30 mouse cellular contexts compared by ENCODE assay signal in genomic region chr3:116631459-116631858, GRCm38 (mm10). TPM values are rescaled to one million over a fixed set of nuclear protein-coding genes. Genes with fewer than 3 reads are reported as not detected.
A peak's percentile ranks its signal among the peaks of the same experiment; 100 is the strongest.
DNase-seq lines count a peak whose midpoint lies in the region; ATAC-seq and TF ChIP-seq lines count a peak whose summit lies in the region.
"Had no signal": no experiment of that assay in that cellular context is flagged by ENCODE, and none has a peak within 500 bp of the region (broad histone marks: within the 10 kb centered on the region; RNA-seq: fewer than 3 reads in every experiment).

No protein-coding gene starts in this region.

- peaks cover 55% of the 10 kb centered on the region for H3K36me3 ChIP-seq in forebrain, embryonic 14.5 days (ENCODE audit: control insufficient read depth, insufficient read depth, low read length)
- H3K36me3 ChIP-seq in forebrain, postnatal 0 days (ENCODE audit: insufficient read depth): peaks cover 44% of the 10 kb centered on the region
- peaks cover 17% of the 10 kb centered on the region; the same call in 1 of the 2 replicates for H3K36me3 ChIP-seq in forebrain, embryonic 16.5 days (ENCODE audit: control insufficient read depth, insufficient read depth)
- H3K36me3 ChIP-seq in forebrain, embryonic 10.5 days (replicated peaks): peaks cover 94% of the 10 kb centered on the region
- peaks cover 43% of the 10 kb centered on the region for H3K36me3 ChIP-seq in midbrain, embryonic 12.5 days
- peaks cover 32% of the 10 kb centered on the region for H3K36me3 ChIP-seq in midbrain, postnatal 0 days (ENCODE audit: insufficient read depth, low read length)

- no peak overlapping the region for H3K27ac ChIP-seq in forebrain, embryonic 14.5 days (ENCODE audit: low read depth, low read length)
- no peak overlapping the region for H3K27ac ChIP-seq in forebrain, postnatal 0 days (ENCODE audit: low read depth, low read length)
- 0 out of 2 replicates have a peak overlapping the region, but pooled peaks have one; percentile 38 for H3K27ac ChIP-seq in forebrain, embryonic 16.5 days (ENCODE audit: low read length)
- no peak overlapping the region for H3K27ac ChIP-seq in forebrain, embryonic 10.5 days
- H3K27ac ChIP-seq in midbrain, embryonic 12.5 days (replicated peaks): no peak overlapping the region
- H3K27ac ChIP-seq in midbrain, postnatal 0 days (ENCODE audit: low read depth, low read length): no peak overlapping the region
- H3K27ac ChIP-seq: embryonic facial prominence, embryonic 13.5 days; embryonic facial prominence, embryonic 15.5 days had no signal

- H3K4me3 ChIP-seq in forebrain, embryonic 14.5 days (ENCODE audit: low read depth, low read length): no peak overlapping the region
- no peak overlapping the region for H3K4me3 ChIP-seq in forebrain, postnatal 0 days (ENCODE audit: low read depth, low read length)
- H3K4me3 ChIP-seq in forebrain, embryonic 16.5 days (replicated peaks; ENCODE audit: low read length): no peak overlapping the region
- no peak overlapping the region for H3K4me3 ChIP-seq in forebrain, embryonic 10.5 days
- H3K4me3 ChIP-seq in midbrain, embryonic 12.5 days: no peak overlapping the region
- H3K4me3 ChIP-seq in midbrain, postnatal 0 days (ENCODE audit: low read depth, low read length): no peak overlapping the region
- H3K4me3 ChIP-seq: embryonic facial prominence, embryonic 13.5 days; embryonic facial prominence, embryonic 15.5 days; erythroblast, embryonic 14.5 days had no signal

- no peaks in the 10 kb centered on the region for H3K27me3 ChIP-seq in forebrain, embryonic 14.5 days (replicated peaks; ENCODE audit: control insufficient read depth, insufficient read depth, low read length)
- no peaks in the 10 kb centered on the region for H3K27me3 ChIP-seq in forebrain, postnatal 0 days (ENCODE audit: insufficient read depth, low read length)
- H3K27me3 ChIP-seq in forebrain, embryonic 16.5 days (replicated peaks; ENCODE audit: control insufficient read depth, insufficient read depth, low read length): no peaks in the 10 kb centered on the region
- no peaks in the 10 kb centered on the region for H3K27me3 ChIP-seq in forebrain, embryonic 10.5 days (ENCODE audit: poor library complexity, severe bottlenecking)
- H3K27me3 ChIP-seq in midbrain, embryonic 12.5 days: no peaks in the 10 kb centered on the region
- no peaks in the 10 kb centered on the region for H3K27me3 ChIP-seq in midbrain, postnatal 0 days (ENCODE audit: insufficient read depth, low read length)
- H3K27me3 ChIP-seq: CH12.LX; embryonic facial prominence, embryonic 13.5 days; embryonic facial prominence, embryonic 15.5 days; Patski had no signal

- no peak overlapping the region for H3K4me2 ChIP-seq in forebrain, embryonic 14.5 days (ENCODE audit: low read length)
- no peak overlapping the region for H3K4me2 ChIP-seq in forebrain, postnatal 0 days (ENCODE audit: low read depth)
- H3K4me2 ChIP-seq in forebrain, embryonic 16.5 days (ENCODE audit: low read length): no peak overlapping the region
- no peak overlapping the region for H3K4me2 ChIP-seq in midbrain, embryonic 12.5 days (replicated peaks)
- H3K4me2 ChIP-seq in midbrain, postnatal 0 days (ENCODE audit: low read depth, low read length, poor library complexity, severe bottlenecking): no peak overlapping the region
- H3K4me2 ChIP-seq: embryonic facial prominence, embryonic 13.5 days; embryonic facial prominence, embryonic 15.5 days had no signal

- 57% methylated on average over 1 of the region's 1 CpGs for WGBS in forebrain, embryonic 14.5 days
- 30% methylated on average over 1 of the region's 1 CpGs for WGBS in forebrain, postnatal 0 days
- WGBS in forebrain, embryonic 16.5 days: 47% methylated on average over 1 of the region's 1 CpGs
- whole genome bisulfite sequencing in forebrain, embryonic 10.5 days: 89% methylated on average over 1 of the region's 1 CpGs
- 58% methylated on average over 1 of the region's 1 CpGs for WGBS in midbrain, embryonic 12.5 days
- WGBS in midbrain, postnatal 0 days: 34% methylated on average over 1 of the region's 1 CpGs

- no peak overlapping the region for H3K9ac ChIP-seq in forebrain, embryonic 14.5 days (ENCODE audit: low read length)
- no peak overlapping the region for H3K9ac ChIP-seq in forebrain, postnatal 0 days
- no peak overlapping the region for H3K9ac ChIP-seq in forebrain, embryonic 16.5 days (replicated peaks; ENCODE audit: low read depth, low read length)
- no peak overlapping the region for H3K9ac ChIP-seq in midbrain, embryonic 12.5 days (replicated peaks)
- no peak overlapping the region for H3K9ac ChIP-seq in midbrain, postnatal 0 days (replicated peaks; ENCODE audit: low read length, poor library complexity, severe bottlenecking)
- H3K9ac ChIP-seq: embryonic facial prominence, embryonic 13.5 days; embryonic facial prominence, embryonic 15.5 days had no signal

- H3K4me1 ChIP-seq in forebrain, embryonic 14.5 days (ENCODE audit: control insufficient read depth, insufficient read depth, low read length): no peaks in the 10 kb centered on the region
- H3K4me1 ChIP-seq in forebrain, postnatal 0 days (ENCODE audit: insufficient read depth): no peaks in the 10 kb centered on the region
- no peaks in the 10 kb centered on the region for H3K4me1 ChIP-seq in forebrain, embryonic 16.5 days (replicated peaks; ENCODE audit: control insufficient read depth, insufficient read depth, low read length)
- no peaks in the 10 kb centered on the region for H3K4me1 ChIP-seq in forebrain, embryonic 10.5 days
- H3K4me1 ChIP-seq in midbrain, embryonic 12.5 days: no peaks in the 10 kb centered on the region
- H3K4me1 ChIP-seq in midbrain, postnatal 0 days (ENCODE audit: insufficient read depth, low read length): no peaks in the 10 kb centered on the region
- H3K4me1 ChIP-seq: embryonic facial prominence, embryonic 13.5 days; embryonic facial prominence, embryonic 15.5 days had no signal

- no peak for DNase-seq in forebrain, embryonic 14.5 days (ENCODE audit: low spot score)
- DNase-seq in forebrain, postnatal 0 days: no peak
- no peak for DNase-seq in forebrain, embryonic 10.5 days (ENCODE audit: extremely low spot score, low spot score)
- DNase-seq in midbrain, postnatal 0 days (ENCODE audit: low spot score): no peak
- DNase-seq: adrenal gland, adult 8-10 months; adrenal gland, postnatal 14 days; adrenal gland, postnatal 36 days; B cell, adult 2 months; cerebellum, adult 11 months; cerebellum, adult 18-20 months; cerebellum, adult 8-10 months; cerebellum, adult 9-11 months; cerebellum, postnatal 14 days; cerebellum, postnatal 36 days; embryo, embryonic 11 days had no signal

- peak; percentile 55; the same call in 1 of the 2 replicates for ATAC-seq in forebrain, embryonic 14.5 days
- no peak for ATAC-seq in forebrain, postnatal 0 days
- ATAC-seq in forebrain, embryonic 16.5 days: peak; percentile 63; the same call in 1 of the 2 replicates
- peak; percentile 69; the same call in 1 of the 2 replicates for ATAC-seq in midbrain, embryonic 12.5 days (ENCODE audit: low FRiP score, low read depth)
- no peak for ATAC-seq in midbrain, postnatal 0 days (ENCODE audit: low FRiP score)
- ATAC-seq: activated CD4-positive, CD25-positive, alpha-beta regulatory T cell, adult 4 months; CD4-positive, CD25-positive, alpha-beta regulatory T cell, adult 4 months; Patski had no signal

- no peaks in the 10 kb centered on the region for H3K9me3 ChIP-seq in forebrain, embryonic 14.5 days (replicated peaks; ENCODE audit: control insufficient read depth, low read length)
- H3K9me3 ChIP-seq in forebrain, postnatal 0 days (ENCODE audit: low read length): no peaks in the 10 kb centered on the region
- no peaks in the 10 kb centered on the region for H3K9me3 ChIP-seq in forebrain, embryonic 16.5 days (ENCODE audit: control insufficient read depth, low read length)
- H3K9me3 ChIP-seq in forebrain, embryonic 10.5 days: no peaks in the 10 kb centered on the region
- no peaks in the 10 kb centered on the region for H3K9me3 ChIP-seq in midbrain, embryonic 12.5 days
- H3K9me3 ChIP-seq in midbrain, postnatal 0 days (ENCODE audit: low read length): no peaks in the 10 kb centered on the region
- H3K9me3 ChIP-seq: embryonic facial prominence, embryonic 13.5 days; embryonic facial prominence, embryonic 15.5 days; G1E had no signal

- TF ChIP-seq CTCF in forebrain, postnatal 0 days (IDR thresholded peaks at IDR 0.05; ENCODE audit: low read depth): no peak
- no peak for TF ChIP-seq CTCF in midbrain, postnatal 0 days (IDR thresholded peaks at IDR 0.05)

RNA-seq across cellular contexts. Expression of gene Trmt13, which starts 17.1 kb away (rescaled TPM):
- 14.1 and 19.6 TPM in 2 replicates for polyA plus RNA-seq in forebrain, embryonic 14.5 days (2014; fragmentation: Nextera tagmentation; extraction: Ambion mirVana)
- total RNA-seq in forebrain, postnatal 0 days (2014; rRNA removed): 13.5 and 21.0 TPM in 2 replicates
- polyA plus RNA-seq in forebrain, postnatal 0 days (2015; fragmentation: Nextera tagmentation; extraction: Ambion mirVana): 10.3 and 14.4 TPM in 2 replicates
- polyA plus RNA-seq in forebrain, embryonic 16.5 days (2015; fragmentation: Nextera tagmentation; extraction: Ambion mirVana): 28.4 and 35.2 TPM in 2 replicates
- polyA plus RNA-seq in forebrain, embryonic 10.5 days (2016; fragmentation: Nextera tagmentation; extraction: Ambion mirVana): 22.5 and 23.7 TPM in 2 replicates
- 31.4 and 34.8 TPM in 2 replicates for polyA plus RNA-seq in midbrain, embryonic 12.5 days (2016; fragmentation: Nextera tagmentation; extraction: Ambion mirVana)
- total RNA-seq in midbrain, postnatal 0 days (2014; rRNA removed): 12.2 and 14.0 TPM in 2 replicates
- 22.1 and 23.4 TPM in 2 replicates for polyA plus RNA-seq in midbrain, postnatal 0 days (2015; fragmentation: Nextera tagmentation; extraction: Ambion mirVana)

RNA-seq across cellular contexts. Expression of gene Mfsd14a, which starts 31.0 kb away (rescaled TPM):
- polyA plus RNA-seq in forebrain, embryonic 14.5 days (2014; fragmentation: Nextera tagmentation; extraction: Ambion mirVana): 80.8 and 88.0 TPM in 2 replicates
- 57.6 and 58.6 TPM in 2 replicates for total RNA-seq in forebrain, postnatal 0 days (2014; rRNA removed)
- polyA plus RNA-seq in forebrain, postnatal 0 days (2015; fragmentation: Nextera tagmentation; extraction: Ambion mirVana): 46.6 and 51.7 TPM in 2 replicates
- 77.2 and 81.1 TPM in 2 replicates for polyA plus RNA-seq in forebrain, embryonic 16.5 days (2015; fragmentation: Nextera tagmentation; extraction: Ambion mirVana)
- polyA plus RNA-seq in forebrain, embryonic 10.5 days (2016; fragmentation: Nextera tagmentation; extraction: Ambion mirVana): 82.2 and 84.4 TPM in 2 replicates
- polyA plus RNA-seq in midbrain, embryonic 12.5 days (2016; fragmentation: Nextera tagmentation; extraction: Ambion mirVana): 79.0 and 79.6 TPM in 2 replicates
- 44.7 and 51.1 TPM in 2 replicates for total RNA-seq in midbrain, postnatal 0 days (2014; rRNA removed)
- polyA plus RNA-seq in midbrain, postnatal 0 days (2015; fragmentation: Nextera tagmentation; extraction: Ambion mirVana): 49.4 and 50.6 TPM in 2 replicates

RNA-seq across cellular contexts. Expression of gene Sass6, which starts 36.7 kb away (rescaled TPM):
- 15.0 and 18.2 TPM in 2 replicates for polyA plus RNA-seq in forebrain, embryonic 14.5 days (2014; fragmentation: Nextera tagmentation; extraction: Ambion mirVana)
- total RNA-seq in forebrain, postnatal 0 days (2014; rRNA removed): 8.7 and 10.3 TPM in 2 replicates
- 6.0 and 8.0 TPM in 2 replicates for polyA plus RNA-seq in forebrain, postnatal 0 days (2015; fragmentation: Nextera tagmentation; extraction: Ambion mirVana)
- polyA plus RNA-seq in forebrain, embryonic 16.5 days (2015; fragmentation: Nextera tagmentation; extraction: Ambion mirVana): 18.2 and 19.3 TPM in 2 replicates
- 42.7 and 43.1 TPM in 2 replicates for polyA plus RNA-seq in forebrain, embryonic 10.5 days (2016; fragmentation: Nextera tagmentation; extraction: Ambion mirVana)
- polyA plus RNA-seq in midbrain, embryonic 12.5 days (2016; fragmentation: Nextera tagmentation; extraction: Ambion mirVana): 37.5 and 37.6 TPM in 2 replicates
- 5.3 and 6.6 TPM in 2 replicates for total RNA-seq in midbrain, postnatal 0 days (2014; rRNA removed)
- 7.2 and 9.2 TPM in 2 replicates for polyA plus RNA-seq in midbrain, postnatal 0 days (2015; fragmentation: Nextera tagmentation; extraction: Ambion mirVana)

RNA-seq across cellular contexts. Expression of gene Gm43191, which starts 49.6 kb away (rescaled TPM):
- polyA plus RNA-seq in forebrain, embryonic 14.5 days (2014; fragmentation: Nextera tagmentation; extraction: Ambion mirVana): not detected in 2 replicates
- total RNA-seq in forebrain, postnatal 0 days (2014; rRNA removed): not detected in 2 replicates
- polyA plus RNA-seq in forebrain, postnatal 0 days (2015; fragmentation: Nextera tagmentation; extraction: Ambion mirVana): not detected in 2 replicates
- polyA plus RNA-seq in forebrain, embryonic 16.5 days (2015; fragmentation: Nextera tagmentation; extraction: Ambion mirVana): not detected in 2 replicates
- polyA plus RNA-seq in forebrain, embryonic 10.5 days (2016; fragmentation: Nextera tagmentation; extraction: Ambion mirVana): 0.84 TPM in 1 of 2 replicates, not detected in the other
- polyA plus RNA-seq in midbrain, embryonic 12.5 days (2016; fragmentation: Nextera tagmentation; extraction: Ambion mirVana): not detected in 2 replicates
- total RNA-seq in midbrain, postnatal 0 days (2014; rRNA removed): not detected in 2 replicates
- not detected in 2 replicates for polyA plus RNA-seq in midbrain, postnatal 0 days (2015; fragmentation: Nextera tagmentation; extraction: Ambion mirVana)
- total RNA-seq: adrenal gland, adult 18-20 months; adrenal gland, adult 8-10 months; adrenal gland, postnatal 14 days; adrenal gland, postnatal 36 days; CH12.LX; common myeloid progenitor, adult 5-6 weeks; G1E had no signal
- polyA plus RNA-seq: activated CD4-positive, CD25-positive, alpha-beta regulatory T cell, adult 4 months; CD4-positive, CD25-positive, alpha-beta regulatory T cell, adult 4 months; embryonic facial prominence, embryonic 11.5 days; embryonic facial prominence, embryonic 13.5 days; embryonic facial prominence, embryonic 15.5 days; erythroblast, embryonic 14.5 days; forebrain, embryonic 11.5 days; frontal cortex, adult 2 months; G1E had no signal

Comparison
In these comparisons a context has a peak if more than half of its experiments do, and no peak if none do; other contexts are left out.
1. ATAC-seq: peak in forebrain, embryonic 14.5 days (single experiment), forebrain, embryonic 16.5 days (single experiment) and midbrain, embryonic 12.5 days (single experiment); none in forebrain, postnatal 0 days (single experiment) and midbrain, postnatal 0 days (single experiment).